Mouse (Mus musculus): Measurements from ENCODE around the gene Fbn1.
A peak's percentile ranks its signal among the peaks of the same experiment; 100 is the strongest.

Fbn1 gene

GRCm38 (mm10) chr2:125507893-125508292 lies at the start of gene Fbn1:
Gene Fbn1, minus strand, starts transcription at chr2:125507993.
- no peak for DNase-seq (ENCODE audit: low spot score in 2 of 2)

DNA sequence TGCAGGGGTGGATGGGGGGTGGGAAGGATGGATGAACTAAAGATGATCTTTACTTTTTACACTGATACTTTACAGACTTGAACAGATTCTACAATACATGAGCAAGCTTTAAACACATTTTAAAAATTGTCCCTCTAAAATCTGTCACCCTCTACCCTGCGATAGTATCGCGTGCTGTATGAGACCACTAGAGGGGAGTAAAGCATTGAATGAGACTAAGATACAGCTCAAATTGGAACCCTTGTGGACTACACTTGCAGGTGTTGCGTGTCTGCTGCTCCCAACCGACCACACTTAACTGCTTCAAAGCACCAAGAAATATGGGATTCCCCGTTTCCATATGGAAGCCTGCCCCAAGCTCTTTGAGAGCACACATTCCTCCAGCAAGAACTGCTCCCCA lies 48.0 kb upstream of the Fbn1 start:
- DNase-seq (ENCODE audit: low spot score in 2 of 2): no peak

DNA sequence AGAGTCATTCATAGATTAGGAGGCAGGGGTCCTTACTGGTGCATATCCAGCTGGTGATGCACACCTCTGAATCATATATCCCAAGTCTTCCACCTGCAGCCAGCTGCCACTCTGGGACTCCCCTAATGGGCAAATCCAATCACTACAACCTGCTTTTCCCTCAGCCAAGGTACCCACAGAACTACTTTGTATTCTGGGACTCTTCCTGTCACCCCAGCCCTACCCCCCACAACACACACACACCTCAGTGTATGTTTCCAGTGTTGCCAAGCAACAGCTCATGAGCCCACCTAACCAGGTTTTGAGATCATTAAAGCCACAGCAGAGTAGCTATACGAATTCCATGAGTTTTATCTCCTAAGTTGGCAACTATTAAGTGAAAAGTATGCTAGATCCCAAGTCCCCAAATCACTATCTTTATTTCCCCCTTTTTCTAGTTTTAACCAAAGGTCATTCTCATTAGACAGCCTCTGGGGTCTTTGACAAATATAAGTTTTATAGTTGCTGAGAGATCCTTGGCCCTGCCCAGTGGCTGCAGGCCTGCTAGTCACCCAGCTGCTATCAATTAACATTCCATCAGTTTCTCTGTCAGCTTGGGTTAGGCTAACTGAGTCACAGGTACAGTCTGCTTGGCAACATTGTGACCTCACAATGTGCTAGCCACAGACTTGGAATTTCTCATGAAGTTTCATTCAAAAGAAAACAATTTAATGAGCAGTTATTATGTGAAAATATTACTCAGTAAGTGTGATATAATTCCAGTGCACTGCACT lies 41.2 kb upstream of the Fbn1 start:
- no peak for DNase-seq (ENCODE audit: low spot score in 2 of 2)

DNA sequence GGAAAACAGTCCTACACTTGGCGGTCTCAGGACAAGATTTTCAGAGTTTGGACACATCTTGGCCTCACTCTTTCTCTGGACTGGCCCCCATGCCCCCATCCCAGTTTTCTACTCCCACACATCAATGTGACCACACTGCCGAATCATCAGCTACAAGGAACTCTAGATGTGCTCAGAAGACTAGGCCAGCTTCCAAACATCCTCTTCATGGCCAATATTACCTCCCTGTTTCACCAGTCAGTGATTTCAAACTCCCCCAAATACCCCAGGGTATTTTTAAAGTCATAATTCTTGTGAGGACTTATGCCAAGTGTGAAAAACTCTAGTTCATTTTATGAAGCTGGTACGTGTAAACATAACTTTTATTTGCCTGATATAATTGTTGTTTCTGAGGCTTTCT lies 37.2 kb upstream of the Fbn1 start:
- DNase-seq (ENCODE audit: low spot score in 2 of 2): no peak

GRCm38 (mm10) chr2:125543646-125544045 lies 35.9 kb upstream of the Fbn1 start:
- DNase-seq (ENCODE audit: low spot score in 2 of 2): no peak

GRCm38 (mm10) chr2:125541451-125541850 lies 33.7 kb upstream of the Fbn1 start:
- no peak for DNase-seq (ENCODE audit: low spot score in 2 of 2)

DNA sequence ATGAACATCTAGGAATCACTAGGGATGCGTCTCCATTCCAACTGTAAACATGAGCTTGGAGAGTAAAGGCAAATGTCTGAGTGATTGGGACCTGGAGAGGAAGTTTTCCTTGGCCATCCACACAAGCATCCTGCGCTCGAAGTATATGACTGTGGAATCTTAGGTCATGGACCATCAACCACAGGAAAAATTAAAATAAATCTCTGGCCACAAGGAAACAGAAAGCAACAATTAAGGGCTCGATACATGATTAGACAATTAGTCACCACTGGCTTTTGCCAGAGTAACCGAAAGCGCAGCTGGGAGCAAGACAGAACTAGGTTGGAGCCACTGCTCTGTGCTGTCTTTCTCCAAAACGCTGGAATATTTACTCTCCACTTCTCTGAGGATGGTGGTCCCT lies 32.8 kb upstream of the Fbn1 start:
- no peak for DNase-seq (ENCODE audit: low spot score in 2 of 2)

- DNase-seq (ENCODE audit: low spot score in 2 of 2): no peak
These were observed 31.8 kb upstream of the Fbn1 start for GRCm38 (mm10) chr2:125539640-125540039.

DNA sequence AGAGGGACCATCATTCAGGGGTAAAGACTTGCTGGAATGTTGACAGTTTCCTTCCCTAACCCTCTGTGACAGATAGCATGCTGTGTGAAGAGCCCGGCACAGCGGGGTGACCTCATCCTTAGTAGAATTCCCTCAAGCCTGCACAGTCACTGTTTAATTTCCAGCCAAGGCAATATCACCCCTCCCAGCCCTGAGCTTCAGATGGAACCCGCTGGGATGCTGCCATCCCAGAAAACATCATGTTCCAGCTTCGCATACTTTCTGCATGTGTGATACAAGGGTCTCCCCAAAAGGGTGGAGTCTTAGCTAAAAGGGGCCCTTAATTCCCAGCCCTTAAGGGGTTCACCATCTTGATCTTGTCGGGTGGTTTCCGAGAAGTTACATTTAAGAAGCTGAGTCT lies 22.9 kb upstream of the Fbn1 start:
- DNase-seq (ENCODE audit: low spot score in 2 of 2): no peak

- DNase-seq (ENCODE audit: low spot score in 2 of 2): no peak
These were observed 18.8 kb upstream of the Fbn1 start for GRCm38 (mm10) chr2:125526566-125526965.

GRCm38 (mm10) chr2:125525484-125525883 lies 17.7 kb upstream of the Fbn1 start:
- no peak for DNase-seq (ENCODE audit: low spot score in 2 of 2)

- no peak for DNase-seq (ENCODE audit: low spot score in 2 of 2)
These were observed 8.8 kb upstream of the Fbn1 start for GRCm38 (mm10) chr2:125516594-125516993.

- no peak for DNase-seq (ENCODE audit: low spot score in 2 of 2)
These were observed 7.7 kb upstream of the Fbn1 start for GRCm38 (mm10) chr2:125515291-125516057.

GRCm38 (mm10) chr2:125514391-125514790 lies 6.6 kb upstream of the Fbn1 start:
- DNase-seq (ENCODE audit: low spot score in 2 of 2): no peak

- no peak for DNase-seq (ENCODE audit: low spot score in 2 of 2)
These were observed 4.8 kb upstream of the Fbn1 start for GRCm38 (mm10) chr2:125512544-125512943.

GRCm38 (mm10) chr2:125511898-125512297 lies 4.1 kb upstream of the Fbn1 start:
- no peak for DNase-seq (ENCODE audit: low spot score in 2 of 2)

DNA sequence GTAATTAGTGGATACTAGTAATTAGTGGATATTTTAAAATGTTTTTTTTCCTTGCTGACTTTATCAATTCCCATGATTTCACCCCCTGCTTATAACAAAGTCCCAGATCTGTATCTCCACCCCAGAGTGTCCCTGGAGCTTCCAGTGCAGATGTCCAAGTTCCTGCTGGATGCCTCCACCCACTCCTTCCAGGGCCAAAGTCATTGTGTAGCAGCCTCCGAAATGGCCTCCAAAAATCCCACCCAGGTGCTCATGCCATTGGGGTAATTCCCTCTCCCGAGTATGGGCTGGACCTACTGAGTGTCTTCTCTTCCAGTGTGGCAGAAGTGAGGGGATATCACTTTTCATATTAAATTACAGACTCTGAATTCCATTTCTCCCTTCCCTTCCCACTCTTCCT lies 3.0 kb upstream of the Fbn1 start:
- no peak for DNase-seq (ENCODE audit: low spot score in 2 of 2)

DNA sequence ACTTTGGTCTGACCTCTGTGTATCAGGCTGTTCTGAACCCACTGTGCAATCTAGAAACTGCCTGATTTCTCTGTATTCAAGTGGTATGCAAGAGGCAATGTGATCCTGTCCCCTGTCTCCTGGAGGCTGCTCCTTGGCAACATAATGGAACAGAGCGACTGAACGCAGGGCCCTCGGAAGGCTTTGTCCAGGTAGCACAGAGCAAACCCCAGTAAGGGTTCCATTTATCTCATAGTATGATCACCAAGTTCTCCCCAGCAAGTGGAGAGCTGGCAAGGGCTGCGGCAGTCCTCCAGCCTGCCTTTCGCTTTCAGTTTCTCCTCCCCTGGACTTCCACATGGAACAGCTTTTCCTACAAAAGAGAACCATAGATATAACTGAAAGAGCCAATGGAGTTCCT lies 588 bp upstream of the Fbn1 start:
- DNase-seq (ENCODE audit: low spot score in 2 of 2): no peak

DNA sequence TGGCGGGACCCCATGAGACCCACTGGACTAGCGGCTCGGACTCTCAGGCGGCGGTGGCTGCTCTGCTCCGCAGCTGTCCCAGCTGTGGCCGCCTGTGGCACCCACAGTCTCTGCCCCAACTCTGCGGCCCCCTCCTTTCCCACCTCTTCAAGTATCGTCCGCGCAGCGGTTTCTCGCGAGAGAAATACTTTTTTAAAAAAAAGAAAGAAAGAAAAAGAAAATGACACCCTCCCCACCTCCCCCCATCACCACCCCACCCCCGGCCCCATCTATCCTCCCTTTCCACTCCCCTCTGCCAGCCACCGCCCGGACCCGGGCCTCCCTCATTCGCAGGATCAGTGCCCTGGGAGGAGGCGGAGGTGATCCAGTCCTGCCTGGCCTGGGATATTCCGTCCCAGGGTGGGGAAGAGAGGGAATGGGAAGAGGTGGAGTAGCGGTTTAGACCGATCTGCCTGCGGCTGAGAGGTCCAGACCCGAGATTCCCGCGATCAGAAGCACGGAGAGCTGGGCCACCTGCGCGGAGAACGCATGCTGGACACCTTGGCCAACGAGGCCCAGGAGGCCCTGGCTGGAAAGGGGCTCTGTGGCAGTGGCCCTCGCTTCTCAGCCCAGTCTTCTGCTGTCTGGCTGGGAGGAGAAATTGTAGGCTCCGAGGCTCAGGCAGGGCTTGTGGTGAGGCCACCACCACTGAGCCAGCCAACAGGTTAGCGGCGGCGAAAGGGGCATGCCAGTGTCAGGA lies 1.3 kb downstream of the Fbn1 start:
- DNase-seq (ENCODE audit: low spot score in 2 of 2): peak in 1 of 2 experiments; percentile 20

- peak; percentile 37 to 47 for DNase-seq (ENCODE audit: low spot score in 2 of 2)
These were observed 2.0 kb downstream of the Fbn1 start for GRCm38 (mm10) chr2:125505746-125506315.

GRCm38 (mm10) chr2:125505006-125505745 lies 2.6 kb downstream of the Fbn1 start, which contains the start of gene Gm9913:
Gene Gm9913, plus strand, starts transcription at chr2:125505089.
- DNase-seq (ENCODE audit: low spot score in 2 of 2): peak; percentile 16 to 29
